Mouse (Mus musculus) cerebral cortex, adult 2 months (tissue): ENCODE measurements around the gene Rbm26.

ENCODE experiments used
- WGBS: fragments of 180-500 bp; shearing (Covaris S2); methylation state at CpG from one replicate; pipeline ENCODE4 v1.1.7; 2018; 5-methylcytosine and 5-hydroxymethylcytosine counted together

Rbm26 gene

DNA sequence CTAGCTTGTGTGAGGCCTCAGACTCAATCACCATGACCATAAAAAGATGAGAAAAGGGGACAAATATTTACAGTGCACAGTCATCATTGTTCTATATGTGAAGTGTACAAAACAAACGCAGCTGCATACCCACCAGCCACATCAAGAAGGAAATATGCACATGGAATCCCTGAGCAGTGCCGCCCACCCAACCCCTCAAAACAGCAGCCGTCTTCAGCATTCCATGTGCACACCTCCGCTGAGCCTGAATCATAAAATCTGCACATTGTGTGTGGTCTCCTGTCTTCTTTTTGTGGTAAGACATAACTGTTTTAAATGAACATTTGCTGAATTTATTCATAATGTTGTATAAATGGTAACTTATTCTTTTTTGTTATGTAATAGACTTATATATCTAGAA is 90.1 kb downstream of the Rbm26 start:
- WGBS = 56% methylated on average over 4 of the region's 4 CpGs

DNA sequence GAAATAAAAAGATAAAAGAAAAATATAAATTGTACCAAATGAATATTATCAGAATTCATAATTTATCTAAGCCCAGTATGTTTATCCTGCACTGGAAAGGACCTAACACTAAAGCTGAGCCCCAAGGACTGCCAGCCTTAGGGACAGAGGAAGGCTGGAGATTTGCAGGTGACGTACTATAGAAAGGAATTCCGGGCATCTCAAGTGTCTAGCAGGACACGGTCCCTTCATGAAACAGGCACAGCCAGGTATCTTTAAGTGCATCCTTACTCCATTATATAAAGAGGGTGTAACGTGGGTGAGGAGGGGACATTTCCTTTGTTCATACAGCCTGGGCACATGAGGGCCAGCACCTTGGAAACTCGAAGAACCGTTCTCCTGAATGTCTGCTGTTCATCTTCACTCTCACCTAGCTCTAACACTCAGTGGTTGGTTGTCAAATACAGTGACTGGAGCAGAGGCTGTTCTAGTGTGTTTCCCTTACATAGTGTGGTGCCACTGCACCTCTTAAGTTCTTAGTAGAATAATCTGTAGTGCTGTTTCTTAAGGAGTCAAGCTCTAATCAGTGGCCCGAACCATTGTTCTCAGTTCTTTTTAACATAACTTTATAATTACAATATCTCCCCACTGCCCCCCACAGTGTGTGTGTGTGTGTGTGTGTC is 91.7 kb downstream of the Rbm26 start:
- WGBS = 84% methylated on average over 7 of the region's 7 CpGs

DNA sequence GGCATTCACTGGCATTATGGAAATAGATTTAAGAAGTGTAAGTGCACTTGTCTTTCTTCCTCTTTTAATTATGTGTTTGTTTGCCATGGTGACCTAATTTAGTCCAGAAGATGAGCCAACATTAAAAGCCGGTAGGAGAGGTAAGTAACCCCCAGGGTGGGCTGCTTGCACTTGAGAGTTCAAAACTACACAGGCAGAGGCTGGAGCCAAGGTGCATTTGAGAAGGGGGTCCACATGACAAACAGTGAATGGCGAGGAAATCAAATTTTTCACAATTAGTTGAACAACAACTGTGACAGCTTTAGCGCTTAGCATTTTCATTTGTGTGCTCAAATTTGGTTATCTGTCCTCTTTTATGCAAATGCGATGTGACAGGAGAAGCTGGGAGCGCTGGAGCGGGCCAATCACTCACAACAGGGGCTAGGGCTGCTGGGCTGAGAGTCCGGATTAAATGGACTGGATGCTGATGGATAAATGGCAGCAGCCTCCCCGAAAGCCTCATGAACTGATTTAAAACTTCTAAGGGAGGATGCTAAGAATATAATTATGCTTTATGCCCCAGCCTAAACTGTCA is 92.3 kb downstream of the Rbm26 start:
- WGBS = 51% methylated on average over 8 of the region's 8 CpGs

DNA sequence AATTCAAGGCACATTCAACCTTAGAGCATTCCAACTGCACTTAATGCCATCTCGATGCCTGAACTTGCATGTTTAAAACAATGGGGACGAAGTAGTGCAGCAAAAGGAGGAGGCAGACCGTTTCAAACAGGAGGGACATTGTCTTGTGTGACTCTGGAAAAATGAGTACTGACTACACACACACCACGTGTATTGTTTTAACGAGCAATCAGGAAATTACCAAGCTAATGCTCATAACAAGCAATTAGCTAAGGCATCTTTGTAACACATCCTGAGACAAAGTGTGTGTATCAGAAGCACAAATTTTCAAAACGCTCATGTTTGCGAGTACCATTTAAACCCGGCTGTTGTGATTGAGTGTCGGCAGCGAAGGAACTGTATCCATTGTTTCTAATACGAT is 93.0 kb downstream of the Rbm26 start:
- 72% methylated on average over 11 of the region's 11 CpGs for WGBS

DNA sequence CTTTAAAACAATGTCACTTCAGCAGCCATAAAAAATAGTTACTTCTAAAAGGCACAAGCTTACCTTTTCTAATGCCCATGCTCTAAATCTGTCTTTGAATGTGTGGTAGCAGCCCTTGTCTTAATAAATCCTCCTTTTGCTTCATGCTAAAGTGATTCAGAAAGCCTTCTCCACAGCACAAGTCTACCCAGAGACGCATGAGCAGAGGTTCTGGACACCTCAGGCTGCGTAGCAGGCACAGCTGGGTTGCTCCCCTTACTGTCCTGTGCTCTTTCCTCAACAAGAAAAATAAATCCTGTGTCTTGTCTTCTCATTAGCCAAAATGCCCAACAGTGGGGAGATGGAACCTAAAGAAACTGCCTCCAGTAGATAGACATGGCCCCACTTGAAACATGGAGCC is 102.4 kb downstream of the Rbm26 start:
- WGBS = 87% methylated on average over 2 of the region's 2 CpGs

DNA sequence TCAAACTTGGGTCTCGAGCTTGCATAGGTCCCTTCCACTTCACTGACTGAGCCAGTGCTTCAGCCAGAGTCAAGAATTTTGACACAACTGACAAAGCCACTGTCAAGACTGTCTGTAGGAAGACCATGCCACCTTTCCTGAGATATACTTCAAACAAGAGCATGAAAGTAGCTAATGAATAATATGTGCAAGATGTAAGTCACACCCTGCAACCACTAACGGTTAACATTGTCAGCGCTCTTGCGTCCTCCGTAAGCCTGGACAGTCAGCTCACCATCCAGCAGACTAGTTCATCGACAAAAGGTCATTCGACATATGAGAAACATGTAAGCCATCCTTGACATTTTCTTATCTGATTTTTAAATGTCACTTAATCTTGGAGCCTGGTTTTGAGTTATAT is 102.8 kb downstream of the Rbm26 start:
- WGBS = 94% methylated on average over 7 of the region's 7 CpGs

DNA sequence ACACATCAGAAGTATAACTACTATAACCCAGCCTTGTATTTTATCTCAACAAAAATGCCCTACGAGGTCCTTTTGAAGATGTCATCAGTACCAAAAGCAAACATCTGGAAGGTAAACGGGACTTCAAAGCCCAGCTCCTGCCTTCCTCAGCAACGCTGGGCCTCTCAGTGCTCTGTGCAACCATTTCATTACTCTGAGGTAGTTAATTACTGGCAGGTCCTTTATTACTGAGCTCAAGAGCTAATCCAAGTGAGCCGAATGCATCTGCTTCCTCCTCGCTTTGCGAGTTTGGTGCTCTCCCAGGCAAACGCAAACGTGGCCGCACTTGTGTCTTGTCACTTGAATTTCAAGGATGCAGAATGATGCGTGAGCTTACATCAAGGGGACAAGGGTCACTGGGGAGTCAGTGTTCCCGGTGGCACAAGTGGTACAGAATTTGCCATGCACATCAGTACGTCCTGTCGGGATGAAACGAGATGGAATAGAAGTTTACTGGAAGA is 106.1 kb downstream of the Rbm26 start:
- WGBS = 67% methylated on average over 14 of the region's 14 CpGs

DNA sequence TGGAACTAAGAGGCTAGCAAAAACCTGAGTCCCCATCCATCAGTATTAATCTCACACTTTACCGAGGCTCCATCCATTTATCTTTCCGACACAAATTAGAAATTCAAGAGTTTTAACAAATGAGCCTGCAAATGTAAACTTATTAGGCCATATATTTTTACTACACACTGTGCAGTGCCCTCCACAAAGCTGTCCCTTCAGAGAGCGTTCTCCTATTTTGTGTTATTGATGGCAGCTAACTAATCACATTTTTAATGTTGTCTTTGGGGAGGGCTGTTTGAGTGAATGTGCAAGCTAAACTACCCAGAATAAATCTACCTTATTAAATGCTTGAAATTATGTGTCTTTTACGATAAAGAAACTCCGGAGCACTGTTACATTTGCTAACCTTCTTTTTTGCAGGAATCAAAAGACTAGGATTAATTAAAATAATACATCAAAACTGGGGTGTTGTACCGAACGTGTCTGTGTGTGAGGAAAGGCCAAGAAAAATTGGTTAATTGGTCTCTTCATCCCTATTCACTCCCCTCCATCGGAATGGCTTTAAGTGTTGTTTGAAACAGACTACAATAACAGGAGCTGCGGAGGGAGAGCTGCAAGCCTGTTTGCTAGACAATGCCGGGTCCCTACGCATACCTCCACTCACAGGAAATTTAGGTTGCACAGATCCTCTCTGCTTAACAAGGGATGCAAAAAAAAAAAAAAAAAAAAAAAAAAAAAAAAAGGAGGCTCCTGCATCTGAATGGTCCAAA is 106.7 kb downstream of the Rbm26 start:
- WGBS = 68% methylated on average over 11 of the region's 11 CpGs

DNA sequence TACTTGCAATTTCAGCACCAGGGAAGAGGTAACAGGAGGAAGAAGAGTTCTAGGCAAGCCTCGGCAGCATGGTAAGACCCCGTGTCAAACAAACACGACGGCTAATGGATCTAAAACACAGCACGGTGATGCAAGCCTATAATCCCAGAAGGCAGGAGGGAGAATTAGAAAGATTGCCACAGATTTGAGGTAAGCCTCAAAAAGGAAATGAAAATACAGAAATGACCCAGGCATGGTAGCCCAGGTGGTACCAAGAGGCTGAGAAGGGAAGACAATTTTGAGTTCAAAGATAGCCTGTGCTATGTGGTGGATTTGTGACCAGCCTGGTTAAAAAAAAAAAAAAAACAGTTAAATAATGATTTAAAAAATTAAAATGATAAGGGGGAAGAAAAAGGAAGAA is 109.1 kb downstream of the Rbm26 start:
- WGBS = 93% methylated on average over 5 of the region's 5 CpGs

DNA sequence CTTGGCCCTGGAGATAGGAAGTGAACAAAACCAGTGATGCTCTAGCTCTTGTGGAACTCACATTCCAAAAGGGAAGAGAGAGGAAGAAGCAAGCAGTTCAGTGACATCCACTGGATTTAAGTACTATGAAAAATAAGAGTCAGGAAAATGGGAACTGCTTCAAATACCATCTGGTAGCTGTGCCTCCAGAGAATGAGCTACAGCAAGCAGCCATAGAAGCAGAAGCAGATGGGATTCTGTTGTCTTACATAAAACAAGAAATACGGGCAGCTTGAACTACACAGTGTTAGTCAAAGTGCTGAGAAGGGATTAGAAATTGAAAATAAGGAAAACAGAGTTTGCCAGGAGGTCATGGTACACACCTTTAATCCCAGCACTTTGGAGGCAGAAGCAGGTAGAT is 112.9 kb downstream of the Rbm26 start:
- WGBS = 45% methylated on average over 1 of the region's 1 CpGs

DNA sequence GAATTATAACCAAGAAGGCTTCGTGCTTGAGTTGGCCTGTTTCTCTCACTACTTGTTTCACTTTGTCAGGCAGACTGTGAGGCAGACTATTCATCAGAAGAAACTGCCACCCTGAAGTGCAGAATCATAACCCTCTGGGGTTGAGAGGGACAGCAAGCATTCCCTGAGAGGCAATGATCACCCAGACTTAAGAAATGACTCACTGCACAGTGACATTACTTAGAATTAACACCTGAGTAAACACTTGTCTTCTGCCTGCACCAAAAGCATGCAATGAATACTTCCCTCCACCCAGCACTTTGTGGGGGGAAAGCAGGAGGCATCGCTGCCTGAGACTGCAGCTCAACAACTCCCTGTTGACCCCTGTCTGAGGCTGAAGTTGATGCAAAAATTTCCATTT is 115.9 kb downstream of the Rbm26 start:
- WGBS = 73% methylated on average over 2 of the region's 2 CpGs
